Mouse (Mus musculus) layer of hippocampus, adult 6 months (tissue): Measurements from ENCODE around the gene 3830403N18Rik. TPM values are rescaled to one million over a fixed set of nuclear protein-coding genes. Genes with fewer than 3 reads are reported as not detected.

Experiments
- long read RNA-seq, 2 experiments: library from polyadenylated mRNA; unstranded; transcript quantifications; one replicate each; pipeline ENCODE4 v2.0.0; 2019 to 2020
- polyA plus RNA-seq: library from polyadenylated mRNA; unstranded; fragments of <200 nt; fragmentation: Nextera tagmentation; gene quantifications from 2 replicates; pipeline ENCODE4 v1.2.3, GENCODE M21; 2021

3830403N18Rik gene
- 0.44 and 0.46 TPM in 2 replicates for polyA plus RNA-seq
- long read RNA-seq, experiment 1, result 0 reads
- long read RNA-seq, experiment 2, result 0 reads

GRCm38 (mm10) chrX:56136336-56136909, at the start of gene 3830403N18Rik:
3830403N18Rik (plus strand) TSS chrX:56136572.

Other genes with a start within 250 kb of the 3830403N18Rik start
- gene Gm773, start 76.3 kb downstream of the 3830403N18Rik start, polyA plus RNA-seq, result not detected in 2 replicates
- 1.9 and 2.3 TPM in 2 replicates for gene Zfp449, start 209.8 kb downstream of the 3830403N18Rik start, polyA plus RNA-seq
- gene Smim10l2a, start 238.0 kb downstream of the 3830403N18Rik start, polyA plus RNA-seq, result 16.8 and 20.5 TPM in 2 replicates